Mouse (Mus musculus) neutrophil, adult 5-6 weeks (primary cell): ENCODE data around the gene Gskip. TPM values are rescaled to one million over a fixed set of nuclear protein-coding genes. Genes with fewer than 3 reads are reported as not detected.

Source experiments
- ATAC-seq: fragments of 151-379, 151-347 bp; 2 replicates; pipeline ENCODE4 v1.8.0; 2017; ENCODE audit warnings: mild to moderate bottlenecking, moderate TSS enrichment; ENCODE audit not compliant: insufficient number of reproducible peaks, poor library complexity, low FRiP score, severe bottlenecking; ENCODE audit errors: extremely low read depth
- total RNA-seq: library from RNA; stranded (forward); fragments of 200-1000 nt; gene quantifications from 2 replicates; pipeline ENCODE4 v1.2.3, GENCODE M21; 2017

Gskip gene
- total RNA-seq: 17.0 and 17.1 TPM in 2 replicates

DNA sequence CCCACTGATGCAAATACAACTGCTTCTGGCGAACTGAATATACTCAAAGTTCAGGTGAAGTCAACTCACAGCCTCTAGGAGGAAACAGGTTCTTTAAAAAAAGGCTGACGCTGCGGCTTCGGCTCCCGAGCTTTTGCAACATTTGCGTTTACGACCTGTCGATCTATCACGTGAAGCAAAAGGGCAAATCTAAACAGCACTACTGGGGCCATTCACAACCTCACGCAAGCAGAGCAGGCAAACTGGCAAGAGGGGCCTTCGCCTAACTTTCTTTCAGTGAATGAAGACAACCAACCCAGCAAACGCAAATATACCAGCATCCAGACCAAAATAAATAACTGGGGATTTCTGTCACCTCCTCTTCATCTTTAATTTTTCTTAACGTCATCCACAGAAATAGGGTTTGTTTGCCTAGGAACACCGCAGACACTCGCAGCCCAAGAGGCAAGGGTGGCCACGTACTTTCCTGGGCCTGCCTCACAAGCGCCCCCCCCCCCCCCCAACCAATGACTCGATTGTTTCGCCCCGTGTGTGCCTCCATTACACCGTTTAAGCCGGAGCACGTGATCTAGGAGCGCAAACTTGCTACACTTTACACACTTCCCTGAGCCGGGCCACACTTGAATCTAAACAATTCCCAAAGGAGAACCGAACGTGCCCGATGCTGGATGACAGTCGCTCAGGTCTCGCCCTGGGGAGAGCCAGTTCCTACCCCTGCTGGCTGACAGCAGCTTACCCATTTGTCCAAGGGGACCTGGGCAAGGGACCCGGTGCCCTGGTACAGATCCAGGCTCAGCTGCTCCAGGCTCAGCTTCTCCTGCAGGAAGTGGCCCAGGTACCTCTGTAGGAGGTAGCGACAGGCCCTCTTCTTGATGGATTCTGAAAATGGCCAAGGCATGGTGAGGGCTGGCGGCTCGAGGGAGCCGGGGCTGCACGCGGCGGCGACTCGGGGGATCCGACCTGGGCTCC lies at the start of gene Gskip:
Gskip (plus strand) TSS at position 897 of the 969 bp plus-strand sequence.
- peak; percentile 30; the same call in 1 of the 2 replicates for ATAC-seq

DNA sequence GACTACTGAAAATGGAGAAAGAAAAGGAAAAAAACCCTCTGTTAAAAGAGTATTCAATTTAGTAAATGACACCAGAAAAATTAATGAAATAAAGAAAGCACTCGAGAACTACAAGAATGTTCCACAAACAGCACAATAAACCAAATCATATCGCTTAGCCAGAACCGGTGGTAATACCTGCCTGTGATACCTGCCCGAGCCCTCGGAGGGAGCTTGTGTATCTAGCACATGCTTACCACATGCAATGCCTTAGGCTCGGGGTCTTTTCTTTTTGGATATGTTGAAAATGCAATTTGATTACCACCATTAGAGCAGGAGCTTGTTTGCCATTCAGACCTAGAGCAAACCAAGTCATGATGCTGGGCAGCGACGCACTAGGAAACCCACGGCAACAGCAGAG lies 48.1 kb upstream of the Gskip start:
- ATAC-seq: no peak

DNA sequence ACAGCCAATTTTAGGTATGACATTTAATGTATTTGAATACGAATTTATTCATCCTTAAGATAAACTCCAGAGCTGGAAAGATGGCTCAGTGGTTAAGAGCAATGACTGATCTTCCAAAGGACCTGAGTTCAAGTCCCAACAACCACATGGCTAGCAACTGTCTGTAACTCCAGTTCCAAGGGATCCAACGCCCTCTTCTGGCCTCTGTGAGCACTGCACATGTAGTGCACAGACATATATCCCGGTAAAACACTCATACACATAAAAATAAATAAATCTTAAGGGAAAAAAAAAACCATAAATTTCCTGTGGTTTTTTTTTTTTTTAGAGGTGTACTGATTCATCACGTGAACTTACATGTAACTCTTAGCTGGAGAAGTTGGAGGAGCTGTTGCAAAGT lies 47.1 kb upstream of the Gskip start:
- no peak for ATAC-seq

DNA sequence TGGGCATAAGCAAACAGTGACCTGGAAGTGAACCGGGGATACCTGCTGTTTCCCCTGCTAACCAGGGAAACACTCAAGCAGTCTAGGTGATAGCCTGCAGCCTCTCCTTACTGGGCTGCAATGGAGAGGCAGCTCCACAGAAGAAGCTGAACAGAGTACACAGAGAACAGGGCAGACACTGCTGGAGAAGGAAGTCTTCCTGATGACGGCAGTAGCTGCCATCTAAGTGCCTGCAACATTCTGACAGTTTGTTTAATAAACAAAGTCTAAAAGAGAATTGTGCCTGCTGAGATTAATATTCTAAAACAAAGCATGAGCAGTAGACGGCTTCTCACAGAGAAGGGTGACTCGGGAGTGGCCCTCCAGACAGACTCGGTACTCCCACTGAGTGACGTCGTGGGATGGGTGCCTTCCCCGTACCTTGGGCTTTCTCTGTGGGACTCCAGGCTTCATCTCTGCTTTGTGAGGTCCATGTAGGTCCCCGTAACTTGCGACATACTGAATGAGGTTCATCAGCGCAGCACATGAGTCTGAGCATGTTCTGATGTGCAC lies 41.8 kb upstream of the Gskip start:
- no peak for ATAC-seq

DNA sequence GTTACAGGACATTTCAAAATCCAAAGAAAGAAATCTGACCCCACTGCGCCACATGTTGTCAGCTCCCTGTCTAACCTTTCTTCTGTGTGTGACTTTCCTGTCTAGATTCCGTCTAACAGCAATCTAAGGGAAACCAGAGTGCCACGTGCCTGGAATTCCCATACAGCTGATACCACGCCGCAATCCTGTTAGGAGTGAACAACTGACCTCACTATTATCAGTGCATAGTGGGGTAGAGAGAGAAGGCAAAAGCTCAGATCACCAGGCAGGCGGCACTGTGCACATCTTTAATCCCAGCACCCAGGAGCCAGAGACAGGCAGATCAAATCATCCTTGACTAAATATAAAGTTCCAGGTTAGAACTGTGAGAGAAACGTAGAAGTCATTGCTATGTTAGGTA lies 28.8 kb upstream of the Gskip start:
- ATAC-seq: no peak

DNA sequence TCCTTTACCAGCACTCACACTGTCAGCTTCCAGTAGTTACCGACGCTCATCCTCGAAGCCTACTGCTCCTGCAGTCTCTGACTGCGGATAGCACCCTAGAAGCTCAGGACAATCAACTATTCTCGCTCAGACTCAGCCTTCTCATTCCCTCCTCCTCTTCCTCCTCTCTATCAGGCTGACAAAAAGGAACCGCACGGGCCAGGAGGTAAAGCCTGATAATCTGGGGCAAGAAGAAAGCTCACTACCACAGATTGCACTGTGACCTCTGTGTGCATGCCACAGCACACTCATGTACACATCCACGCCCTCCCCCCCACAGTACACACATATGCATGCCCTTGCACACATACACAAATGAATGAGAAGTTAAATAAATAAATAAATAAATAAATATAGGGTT lies 8.4 kb upstream of the Gskip start:
- ATAC-seq: no peak

DNA sequence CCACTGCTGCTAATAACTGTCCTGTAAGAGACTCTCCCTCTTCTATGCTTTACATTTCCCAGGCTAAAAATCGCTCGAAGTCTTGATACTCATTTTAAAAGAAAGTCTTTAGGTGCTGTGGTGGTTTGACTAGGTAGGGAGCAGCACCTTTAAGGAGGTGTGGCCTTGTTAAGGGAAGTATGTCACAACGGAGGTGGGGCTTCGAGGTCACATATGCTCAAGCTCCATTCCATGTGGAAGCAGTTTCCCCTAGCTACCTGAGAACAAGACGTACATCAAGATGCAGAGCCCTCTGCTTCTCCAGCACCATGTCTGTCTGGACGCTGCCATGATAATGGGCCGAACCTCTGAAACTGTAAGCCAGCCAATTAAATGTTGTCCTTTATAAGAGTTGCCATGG lies 6.4 kb upstream of the Gskip start:
- no peak for ATAC-seq

DNA sequence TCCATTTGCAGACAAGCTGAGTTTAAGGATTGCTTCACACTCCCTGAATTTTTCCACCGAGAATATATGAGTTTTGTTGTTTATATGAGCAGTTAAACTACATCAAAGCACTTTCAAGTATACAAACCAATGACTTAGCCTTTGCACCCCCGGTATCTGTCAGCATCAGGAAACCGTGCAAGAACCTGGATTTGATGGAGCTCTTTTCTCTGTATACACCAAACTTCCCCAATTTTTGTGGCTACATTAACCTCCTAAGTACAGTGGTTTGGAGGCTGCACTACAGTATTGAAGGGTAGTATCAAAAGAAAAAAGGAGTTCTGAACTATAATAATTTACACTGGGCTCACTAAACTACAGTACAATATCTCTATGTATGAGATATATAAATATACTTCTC lies 5.9 kb upstream of the Gskip start:
- no peak for ATAC-seq

DNA sequence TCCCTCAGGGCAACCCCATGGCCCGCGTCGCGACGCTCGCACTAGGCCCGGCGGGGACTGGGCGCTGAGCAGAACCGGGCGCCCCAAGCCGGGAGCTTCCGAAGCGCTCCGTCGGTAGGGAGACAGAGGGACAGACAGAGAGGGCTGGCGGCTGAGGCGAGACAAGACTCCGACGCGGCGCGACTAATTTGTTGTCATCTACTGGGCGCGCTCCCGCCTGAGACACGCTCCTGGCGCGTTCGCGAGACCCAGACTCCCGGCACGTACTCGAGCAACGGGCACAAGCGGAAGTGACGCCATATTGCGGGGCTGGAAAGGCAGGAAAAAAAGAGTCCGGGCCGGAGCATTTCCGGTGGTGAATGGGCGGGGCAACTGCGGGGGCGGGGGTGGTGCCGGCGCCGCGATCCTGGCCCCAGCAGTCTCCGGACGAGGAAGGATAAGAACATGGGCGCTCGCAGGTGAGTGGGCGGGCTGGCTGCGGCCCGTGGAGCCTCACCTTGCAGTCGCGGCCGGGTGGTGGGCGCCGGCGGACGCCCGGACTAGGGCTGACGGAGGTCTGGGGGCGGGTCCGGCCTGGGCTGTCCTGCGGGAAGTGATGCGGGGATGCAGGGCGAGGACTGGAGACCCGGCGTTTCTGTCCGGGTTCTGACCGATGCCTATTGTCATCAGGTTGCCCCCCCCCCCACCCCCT lies 517 bp downstream of the Gskip start, which contains the start of gene Atg2b:
Atg2b (minus strand) TSS at position 211 of the 691 bp plus-strand sequence.
- peak; percentile 92 for ATAC-seq

DNA sequence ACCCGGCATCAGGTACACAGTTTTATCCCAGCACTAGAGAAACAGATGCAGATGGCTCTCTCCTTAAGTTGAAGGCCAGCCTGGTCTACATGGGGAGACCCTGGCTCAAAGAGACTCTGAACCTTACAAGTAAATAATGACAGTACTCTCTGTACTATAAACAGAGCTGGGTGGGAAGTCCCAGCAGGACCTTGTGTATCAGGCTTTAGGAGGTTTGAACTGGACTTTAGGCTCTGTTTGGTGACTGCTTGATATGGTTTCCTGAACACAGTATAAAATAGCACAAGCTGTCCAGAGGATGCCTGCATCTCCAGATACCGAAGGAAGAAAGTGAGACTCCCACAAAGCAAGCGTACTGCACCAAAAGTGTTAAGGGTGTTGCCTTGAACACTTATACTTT lies 2.2 kb downstream of the Gskip start:
- ATAC-seq: no peak

DNA sequence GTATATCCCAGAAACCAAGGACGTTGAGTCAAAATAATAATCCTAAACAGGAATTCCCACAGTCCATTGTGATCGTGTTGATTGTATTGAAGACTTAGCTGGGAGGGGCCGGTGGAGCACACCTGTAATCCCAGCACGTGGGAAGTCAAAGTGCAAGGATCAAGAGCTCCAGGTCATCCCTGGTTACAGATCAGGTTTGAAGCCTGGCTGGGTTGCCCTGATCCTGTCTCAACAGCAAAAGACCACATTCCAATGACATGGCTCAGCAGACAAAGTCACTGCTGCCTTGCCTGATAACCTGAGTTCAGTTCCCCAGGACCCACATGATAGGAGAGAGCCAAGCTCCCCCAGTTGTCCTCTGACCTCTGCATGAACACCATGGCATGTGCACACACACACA lies 2.8 kb downstream of the Gskip start:
- no peak for ATAC-seq

DNA sequence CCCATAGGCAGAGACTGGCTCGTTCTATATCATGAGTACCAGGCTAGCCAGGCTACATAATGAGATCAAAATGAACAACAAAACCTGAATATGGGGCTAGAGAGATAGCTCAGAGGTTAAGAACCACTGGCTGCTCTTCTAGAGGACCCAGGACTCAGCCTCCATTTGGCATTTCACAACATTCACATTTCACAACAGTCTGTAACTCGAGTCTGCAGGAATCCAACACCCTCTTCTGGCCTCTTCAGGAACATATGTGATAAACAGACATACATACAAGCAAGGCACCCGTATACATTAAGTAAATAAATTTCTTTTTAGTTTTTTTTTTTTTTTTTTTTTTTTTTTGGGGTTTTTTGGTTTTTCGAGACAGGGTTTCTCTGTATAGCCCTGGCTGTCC lies 3.9 kb downstream of the Gskip start:
- ATAC-seq: no peak

DNA sequence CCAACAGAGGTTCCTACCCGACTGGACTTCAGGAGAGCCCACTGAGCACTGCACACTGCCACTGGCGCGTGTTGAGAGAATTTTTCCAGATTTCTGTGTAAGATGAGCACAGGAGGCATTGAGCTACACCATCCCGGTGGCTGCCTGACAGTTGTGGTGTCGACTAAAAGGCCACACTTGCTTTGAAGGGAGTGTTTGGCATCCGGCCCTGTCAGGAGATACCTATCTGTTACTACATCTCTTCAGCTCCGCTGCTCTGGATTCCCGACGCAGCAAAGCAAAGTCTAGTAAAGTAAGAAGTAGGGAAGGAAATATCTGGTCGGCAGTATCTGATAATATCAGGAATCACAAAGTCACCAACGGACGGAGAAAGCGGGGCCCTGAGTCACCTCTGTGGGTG lies 4.8 kb downstream of the Gskip start:
- no peak for ATAC-seq

DNA sequence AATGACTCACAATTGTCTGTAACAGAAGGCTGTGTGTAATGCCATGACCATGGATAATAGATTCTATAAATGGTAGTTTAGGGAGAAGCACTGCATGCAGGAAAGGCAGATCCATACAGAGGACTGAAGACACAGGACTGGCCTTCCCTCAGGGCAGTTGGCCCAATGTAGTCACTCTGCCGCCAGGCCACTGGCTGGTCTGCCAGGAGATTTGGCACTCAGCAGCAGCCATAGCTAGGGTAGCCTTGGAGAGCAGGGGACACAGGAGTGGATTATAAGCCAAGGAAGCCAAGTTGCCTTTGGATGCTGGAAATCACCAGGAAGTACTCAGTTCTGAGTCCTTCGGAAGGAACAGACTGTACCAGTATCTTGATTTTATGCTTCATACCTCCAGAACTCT lies 9.4 kb downstream of the Gskip start:
- ATAC-seq: no peak

DNA sequence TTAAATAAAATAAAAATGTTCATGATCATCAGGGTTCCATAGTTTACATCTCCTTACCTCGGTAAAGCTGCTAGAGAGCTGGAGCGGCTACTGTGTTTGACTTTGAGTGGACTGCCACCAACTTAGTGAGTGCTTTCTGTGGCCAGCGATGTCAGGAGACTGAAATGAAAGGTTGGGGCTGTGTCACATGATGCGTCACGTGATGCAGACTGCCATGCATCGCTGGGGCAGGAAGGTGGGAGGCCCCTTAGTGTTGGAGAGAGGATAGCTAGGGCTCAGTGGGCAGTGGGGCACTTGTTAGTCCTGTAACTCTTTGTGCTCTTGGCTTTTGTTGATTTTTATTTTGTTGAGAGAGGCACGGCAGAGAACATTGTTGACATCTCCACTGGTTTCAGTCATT lies 11.2 kb downstream of the Gskip start:
- no peak for ATAC-seq

DNA sequence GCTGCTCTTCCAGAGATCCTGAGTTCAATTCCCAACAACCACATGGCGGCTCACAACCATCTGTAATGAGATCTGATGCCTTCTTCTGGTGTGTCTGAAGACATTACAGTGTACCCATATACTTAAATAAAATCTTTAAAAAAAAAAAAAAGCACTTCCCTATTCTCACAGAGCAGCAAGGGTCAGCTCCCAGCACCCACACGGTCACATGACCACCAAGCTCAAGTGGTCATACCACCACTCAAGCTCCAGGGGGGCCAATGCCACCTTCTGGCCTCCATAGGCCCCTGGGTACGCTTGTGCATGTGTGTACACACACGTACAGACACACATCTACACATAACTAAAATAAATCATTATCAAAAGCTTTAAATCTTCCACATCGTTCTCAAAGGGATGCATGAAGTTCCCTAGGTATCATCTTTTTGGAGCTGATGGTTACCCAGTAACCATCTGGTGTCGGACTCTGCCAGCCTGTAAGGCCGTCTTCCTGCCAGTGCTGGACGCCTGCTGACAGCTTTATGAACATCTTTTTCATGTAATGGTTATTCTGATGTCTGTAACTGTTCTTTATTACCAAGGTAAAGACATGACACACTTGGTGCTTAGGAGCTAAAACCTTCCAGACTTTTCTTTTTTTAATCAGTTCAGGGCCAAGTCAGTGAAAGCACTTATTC lies 12.6 kb downstream of the Gskip start:
- no peak for ATAC-seq

DNA sequence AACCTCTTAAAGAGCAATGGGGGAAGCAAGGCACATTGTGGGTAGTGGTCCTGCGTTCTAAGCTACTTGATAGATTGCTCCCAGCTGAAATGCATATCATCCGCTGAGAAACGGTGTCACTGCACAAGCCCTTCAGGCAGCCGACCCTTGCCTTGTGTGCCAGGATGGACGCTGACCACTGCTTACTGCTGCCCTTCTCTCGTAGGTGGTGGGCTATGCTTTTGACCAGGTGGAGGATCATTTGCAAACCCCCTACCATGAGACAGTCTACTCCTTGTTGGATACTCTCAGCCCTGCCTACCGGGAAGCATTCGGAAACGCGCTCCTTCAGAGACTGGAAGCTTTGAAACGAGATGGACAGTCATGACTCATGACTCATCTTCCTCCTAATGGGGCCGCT lies 15.8 kb downstream of the Gskip start:
- ATAC-seq: no peak

DNA sequence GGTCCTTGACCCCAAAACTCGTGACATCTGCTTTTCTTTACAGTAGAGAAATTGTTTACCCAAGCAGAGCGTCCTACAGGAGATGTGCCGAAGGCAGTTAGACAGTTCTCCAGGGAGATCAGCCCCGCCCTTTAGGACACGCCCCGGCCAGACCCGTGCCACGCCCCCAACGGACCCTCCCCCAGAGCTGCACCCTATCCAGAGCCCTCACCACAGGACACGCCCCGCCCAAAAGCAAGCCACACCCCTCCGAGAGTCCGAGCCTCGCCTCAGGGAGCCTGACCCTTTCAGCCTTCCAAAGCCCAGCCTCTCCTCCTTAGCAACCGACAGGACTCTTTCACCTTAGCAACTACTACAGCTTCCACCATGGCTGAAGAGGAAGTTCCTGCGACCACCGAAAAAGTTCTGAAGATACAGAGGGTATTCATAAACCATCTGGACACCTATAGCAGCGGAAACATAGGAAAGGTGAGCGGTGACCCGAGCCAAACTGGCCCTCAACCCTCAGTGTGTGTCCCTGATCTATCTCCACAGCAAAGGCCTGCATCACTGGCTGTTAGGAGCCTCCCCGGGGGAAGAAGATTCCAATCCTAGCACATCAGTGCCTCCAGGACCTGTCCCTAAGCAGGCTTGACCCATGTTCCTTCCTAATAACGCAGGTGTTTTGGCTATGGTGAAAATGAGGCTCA lies 21.3 kb downstream of the Gskip start, which contains the start of gene Ak7:
Ak7 (plus strand) TSS at position 178 of the 689 bp plus-strand sequence.
- no peak for ATAC-seq

DNA sequence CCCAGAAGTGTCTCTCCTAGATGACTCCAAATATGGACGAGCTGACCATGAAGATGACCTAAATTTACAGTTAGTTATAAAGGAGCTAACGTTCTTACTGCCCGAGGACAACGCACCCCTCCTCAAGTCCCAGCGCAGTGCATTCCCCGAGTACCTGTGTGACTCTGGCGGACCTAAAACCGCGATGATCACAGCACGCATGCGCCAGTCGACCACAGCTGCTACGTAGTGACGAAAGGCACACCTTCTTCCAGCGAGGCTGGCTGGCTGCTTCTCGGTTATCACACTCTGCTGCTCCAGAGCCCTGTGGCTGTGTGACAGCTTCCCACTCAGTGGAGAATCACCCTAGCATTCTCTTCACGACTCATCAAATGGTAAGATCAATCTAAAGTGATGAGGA lies 34.0 kb downstream of the Gskip start:
- ATAC-seq: no peak
